In the genomic region with DNA sequence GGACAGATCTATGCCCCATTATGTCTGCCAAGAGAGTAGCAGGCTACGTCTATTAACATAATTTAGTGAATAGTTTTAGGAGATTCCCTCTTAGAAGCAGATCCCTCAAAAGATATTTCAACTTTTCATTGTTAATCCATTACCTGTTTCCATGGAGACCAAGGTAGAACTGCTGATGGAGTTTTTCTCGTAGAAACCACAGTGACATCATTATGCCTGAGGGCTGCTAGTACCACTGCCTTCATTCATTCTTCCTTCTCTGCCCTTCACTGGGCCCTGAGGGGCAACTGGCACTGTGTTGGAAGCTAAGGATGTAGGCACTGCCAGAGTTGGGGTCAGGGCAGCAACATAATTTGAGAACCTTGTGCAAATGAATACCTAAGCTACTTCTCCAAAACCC, we compare ENCODE assay signal across 26 mouse cellular contexts.
DNase-seq lines count a peak whose midpoint lies in the region; ATAC-seq and TF ChIP-seq lines count a peak whose summit lies in the region.
"Had no signal": no experiment of that assay in that cellular context is flagged by ENCODE, and none has a peak within 500 bp of the region (broad histone marks: within the 10 kb centered on the region; RNA-seq: fewer than 3 reads in every experiment).

No protein-coding gene starts in this region.

- no peak overlapping the region for H3K9ac ChIP-seq in forebrain, postnatal 0 days
- no peak overlapping the region for H3K9ac ChIP-seq in forebrain, embryonic 12.5 days
- no peak overlapping the region for H3K9ac ChIP-seq in hindbrain, postnatal 0 days (replicated peaks; ENCODE audit: low read length)
- no peak overlapping the region for H3K9ac ChIP-seq in hindbrain, embryonic 13.5 days
- no peak overlapping the region for H3K9ac ChIP-seq in midbrain, embryonic 16.5 days (ENCODE audit: low read depth, low read length)
- H3K9ac ChIP-seq: embryonic facial prominence, embryonic 12.5 days; embryonic facial prominence, embryonic 15.5 days; forebrain, embryonic 15.5 days; heart, embryonic 12.5 days; heart, embryonic 15.5 days; intestine, embryonic 15.5 days had no signal

- no peak overlapping the region for H3K27ac ChIP-seq in forebrain, postnatal 0 days (ENCODE audit: low read depth, low read length)
- H3K27ac ChIP-seq in forebrain, embryonic 12.5 days: no peak overlapping the region
- no peak overlapping the region for H3K27ac ChIP-seq in hindbrain, postnatal 0 days
- H3K27ac ChIP-seq in hindbrain, embryonic 13.5 days: no peak overlapping the region
- H3K27ac ChIP-seq in midbrain, embryonic 16.5 days (ENCODE audit: low read length): no peak overlapping the region
- H3K27ac ChIP-seq in midbrain, embryonic 10.5 days (replicated peaks): no peak overlapping the region
- H3K27ac ChIP-seq: embryonic facial prominence, embryonic 12.5 days; embryonic facial prominence, embryonic 15.5 days; forebrain, embryonic 15.5 days; gastrocnemius, adult 2 months; heart, embryonic 15.5 days; hindbrain, embryonic 10.5 days; intestine, embryonic 15.5 days had no signal

- no peak for TF ChIP-seq CTCF in forebrain, postnatal 0 days (IDR thresholded peaks at IDR 0.05; ENCODE audit: low read depth)
- no peak for TF ChIP-seq CTCF in hindbrain, postnatal 0 days (IDR thresholded peaks at IDR 0.05; ENCODE audit: low read depth)

- no peaks in the 10 kb centered on the region for H3K9me3 ChIP-seq in forebrain, postnatal 0 days (ENCODE audit: low read length)
- no peaks in the 10 kb centered on the region for H3K9me3 ChIP-seq in forebrain, embryonic 12.5 days
- H3K9me3 ChIP-seq in hindbrain, postnatal 0 days (ENCODE audit: low read length): no peaks in the 10 kb centered on the region
- H3K9me3 ChIP-seq in hindbrain, embryonic 13.5 days: no peaks in the 10 kb centered on the region
- no peaks in the 10 kb centered on the region for H3K9me3 ChIP-seq in midbrain, embryonic 16.5 days (replicated peaks; ENCODE audit: control insufficient read depth, low read length, poor library complexity, severe bottlenecking)
- H3K9me3 ChIP-seq in midbrain, embryonic 10.5 days (replicated peaks): no peaks in the 10 kb centered on the region
- H3K9me3 ChIP-seq: embryonic facial prominence, embryonic 12.5 days; embryonic facial prominence, embryonic 15.5 days; forebrain, embryonic 15.5 days; heart, embryonic 12.5 days; heart, embryonic 15.5 days; hindbrain, embryonic 10.5 days; intestine, embryonic 15.5 days had no signal

- H3K4me3 ChIP-seq in forebrain, postnatal 0 days (ENCODE audit: low read depth, low read length): no peak overlapping the region
- no peak overlapping the region for H3K4me3 ChIP-seq in forebrain, embryonic 12.5 days (replicated peaks)
- no peak overlapping the region for H3K4me3 ChIP-seq in hindbrain, postnatal 0 days (ENCODE audit: low read length)
- no peak overlapping the region for H3K4me3 ChIP-seq in hindbrain, embryonic 13.5 days
- H3K4me3 ChIP-seq in midbrain, embryonic 16.5 days (ENCODE audit: low read depth, low read length): no peak overlapping the region
- H3K4me3 ChIP-seq in midbrain, embryonic 10.5 days: no peak overlapping the region
- H3K4me3 ChIP-seq: embryonic facial prominence, embryonic 12.5 days; embryonic facial prominence, embryonic 15.5 days; forebrain, embryonic 15.5 days; gastrocnemius, adult 2 months; heart, embryonic 12.5 days; heart, embryonic 15.5 days; hindbrain, embryonic 10.5 days; intestine, embryonic 15.5 days had no signal

- H3K4me1 ChIP-seq in forebrain, postnatal 0 days (ENCODE audit: insufficient read depth): no peaks in the 10 kb centered on the region
- no peaks in the 10 kb centered on the region for H3K4me1 ChIP-seq in forebrain, embryonic 12.5 days
- no peaks in the 10 kb centered on the region for H3K4me1 ChIP-seq in hindbrain, postnatal 0 days (ENCODE audit: insufficient read depth, low read length)
- no peaks in the 10 kb centered on the region for H3K4me1 ChIP-seq in hindbrain, embryonic 13.5 days (replicated peaks)
- H3K4me1 ChIP-seq in midbrain, embryonic 16.5 days (ENCODE audit: control insufficient read depth, insufficient read depth, low read length): no peaks in the 10 kb centered on the region
- H3K4me1 ChIP-seq in midbrain, embryonic 10.5 days: no peaks in the 10 kb centered on the region
- H3K4me1 ChIP-seq: embryonic facial prominence, embryonic 12.5 days; embryonic facial prominence, embryonic 15.5 days; forebrain, embryonic 15.5 days; heart, embryonic 12.5 days; heart, embryonic 15.5 days; hindbrain, embryonic 10.5 days; intestine, embryonic 15.5 days had no signal

- DNase-seq in forebrain, postnatal 0 days: peak; percentile 19
- DNase-seq in hindbrain, postnatal 0 days (ENCODE audit: low spot score): peak; percentile 28
- no peak for DNase-seq in midbrain, embryonic 10.5 days (ENCODE audit: low spot score)
- DNase-seq: adrenal gland, adult 2 months; adrenal gland, postnatal 14 days; cerebellum, adult 11 months; cerebellum, adult 2 months; cerebellum, adult 9-11 months; cerebellum, postnatal 25 days; gastrocnemius, adult 2 months; gastrocnemius, postnatal 14 days; heart, adult 11 months; heart, postnatal 10 days; heart, postnatal 36 days; kidney, adult 11 months had no signal

- ATAC-seq in forebrain, postnatal 0 days: peak; percentile 69
- ATAC-seq in forebrain, embryonic 12.5 days (ENCODE audit: low FRiP score): no peak
- ATAC-seq in hindbrain, postnatal 0 days: 0 out of 2 replicates have a peak, but pooled peaks have one; percentile 43
- no peak for ATAC-seq in hindbrain, embryonic 13.5 days (ENCODE audit: low FRiP score)
- 0 out of 2 replicates have a peak, but pooled peaks have one; percentile 42 for ATAC-seq in midbrain, embryonic 16.5 days
- ATAC-seq: CD4-positive, CD25-positive, alpha-beta regulatory T cell, adult 4 months; forebrain, embryonic 15.5 days; intestine, embryonic 15.5 days had no signal

- WGBS in forebrain, postnatal 0 days: 40% methylated on average over 2 of the region's 2 CpGs
- 59% methylated on average over 2 of the region's 2 CpGs for whole genome bisulfite sequencing in forebrain, embryonic 12.5 days
- 54% methylated on average over 2 of the region's 2 CpGs for WGBS in hindbrain, postnatal 0 days
- 63% methylated on average over 2 of the region's 2 CpGs for WGBS in hindbrain, embryonic 13.5 days
- 48% methylated on average over 2 of the region's 2 CpGs for WGBS in midbrain, embryonic 16.5 days
- WGBS in midbrain, embryonic 10.5 days: 78% methylated on average over 2 of the region's 2 CpGs

- H3K4me2 ChIP-seq in forebrain, postnatal 0 days (ENCODE audit: low read depth): no peak overlapping the region
- no peak overlapping the region for H3K4me2 ChIP-seq in forebrain, embryonic 12.5 days
- H3K4me2 ChIP-seq in hindbrain, postnatal 0 days (ENCODE audit: low read depth, low read length): no peak overlapping the region
- no peak overlapping the region for H3K4me2 ChIP-seq in hindbrain, embryonic 13.5 days
- no peak overlapping the region for H3K4me2 ChIP-seq in midbrain, embryonic 16.5 days (ENCODE audit: low read length)
- H3K4me2 ChIP-seq: embryonic facial prominence, embryonic 12.5 days; embryonic facial prominence, embryonic 15.5 days; forebrain, embryonic 15.5 days; heart, embryonic 12.5 days; heart, embryonic 15.5 days; intestine, embryonic 15.5 days had no signal

- no peaks in the 10 kb centered on the region for H3K27me3 ChIP-seq in forebrain, postnatal 0 days (ENCODE audit: insufficient read depth, low read length)
- H3K27me3 ChIP-seq in forebrain, embryonic 12.5 days: no peaks in the 10 kb centered on the region
- no peaks in the 10 kb centered on the region for H3K27me3 ChIP-seq in hindbrain, postnatal 0 days (ENCODE audit: insufficient read depth, low read length)
- H3K27me3 ChIP-seq in hindbrain, embryonic 13.5 days: no peaks in the 10 kb centered on the region
- H3K27me3 ChIP-seq in midbrain, embryonic 16.5 days (ENCODE audit: control insufficient read depth, insufficient read depth, low read depth, low read length): no peaks in the 10 kb centered on the region
- no peaks in the 10 kb centered on the region for H3K27me3 ChIP-seq in midbrain, embryonic 10.5 days (ENCODE audit: low read depth, poor library complexity, severe bottlenecking)
- H3K27me3 ChIP-seq: embryonic facial prominence, embryonic 12.5 days; embryonic facial prominence, embryonic 15.5 days; forebrain, embryonic 15.5 days; heart, embryonic 12.5 days; heart, embryonic 15.5 days; intestine, embryonic 15.5 days had no signal

- H3K36me3 ChIP-seq in forebrain, postnatal 0 days (ENCODE audit: insufficient read depth): no peaks in the 10 kb centered on the region
- no peaks in the 10 kb centered on the region for H3K36me3 ChIP-seq in forebrain, embryonic 12.5 days (replicated peaks)
- H3K36me3 ChIP-seq in hindbrain, postnatal 0 days (ENCODE audit: insufficient read depth, low read length): no peaks in the 10 kb centered on the region
- no peaks in the 10 kb centered on the region for H3K36me3 ChIP-seq in hindbrain, embryonic 13.5 days
- no peaks in the 10 kb centered on the region for H3K36me3 ChIP-seq in midbrain, embryonic 16.5 days (ENCODE audit: control insufficient read depth, insufficient read depth, low read length)
- H3K36me3 ChIP-seq in midbrain, embryonic 10.5 days: no peaks in the 10 kb centered on the region
- H3K36me3 ChIP-seq: embryonic facial prominence, embryonic 12.5 days; embryonic facial prominence, embryonic 15.5 days; forebrain, embryonic 15.5 days; heart, embryonic 12.5 days; heart, embryonic 15.5 days; hindbrain, embryonic 10.5 days; intestine, embryonic 15.5 days had no signal

Comparison
In these comparisons a context has a peak if more than half of its experiments do, and no peak if none do; other contexts are left out.
1. ATAC-seq: peak in forebrain, postnatal 0 days (single experiment), hindbrain, postnatal 0 days (single experiment) and midbrain, embryonic 16.5 days (single experiment); none in forebrain, embryonic 12.5 days (single experiment) and hindbrain, embryonic 13.5 days (single experiment).